Mouse (Mus musculus) liver, embryonic 14 days (tissue): ENCODE data around the gene Olfr474. TPM values are rescaled to one million over a fixed set of nuclear protein-coding genes. Genes with fewer than 3 reads are reported as not detected.

ENCODE experiments used
- polyA plus RNA-seq: library from polyadenylated mRNA; depleted of rRNA; stranded (reverse); fragments of >200 nt; gene quantifications from 2 replicates; pipeline ENCODE4 v1.2.3, GENCODE M21; 2012; rRNA removed

The Olfr474 gene
- not detected in 2 replicates for polyA plus RNA-seq

DNA sequence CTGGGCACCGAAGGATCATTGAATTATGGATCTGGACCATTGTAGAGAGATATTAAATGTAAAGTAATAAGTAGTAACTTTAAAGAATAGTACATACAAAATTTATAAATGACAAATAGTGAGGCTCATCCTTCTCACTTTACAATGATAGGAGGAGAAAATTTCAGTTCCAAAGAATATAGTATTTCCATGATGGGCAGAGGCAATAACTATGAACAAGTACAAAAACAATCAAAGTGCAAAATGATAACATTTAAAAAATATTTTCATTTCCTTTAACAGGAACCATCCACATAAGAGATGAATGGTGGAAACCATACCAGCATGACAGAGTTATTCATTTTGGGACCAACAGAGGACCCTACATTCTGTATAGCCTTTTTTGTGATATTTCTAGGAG is at the start of gene Olfr474:
Olfr474 (plus strand) TSS at position 301 of the 400 bp plus-strand sequence.

DNA sequence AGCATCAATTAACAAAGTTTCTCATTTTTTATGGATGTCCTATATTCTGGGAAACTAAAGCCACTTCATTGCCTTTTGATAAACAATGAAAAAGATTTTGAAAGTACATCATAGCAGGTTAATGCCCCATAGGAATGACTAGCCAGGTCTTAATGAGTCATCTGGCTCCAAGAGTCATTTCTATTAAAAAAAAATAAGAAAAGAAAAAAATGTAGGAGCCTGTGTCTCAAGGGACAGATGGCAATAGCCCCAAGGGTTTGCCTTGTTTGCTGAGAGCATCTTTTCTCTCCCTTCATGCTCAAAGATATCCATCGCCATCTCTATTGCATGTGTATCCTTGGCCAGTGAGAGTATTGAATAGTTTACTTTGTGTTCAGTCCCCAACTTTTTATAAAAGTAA is 24.3 kb upstream of the Olfr474 start, which contains the start of gene Olfr473:
Olfr473 (plus strand) TSS at position 301 of the 400 bp plus-strand sequence.

DNA sequence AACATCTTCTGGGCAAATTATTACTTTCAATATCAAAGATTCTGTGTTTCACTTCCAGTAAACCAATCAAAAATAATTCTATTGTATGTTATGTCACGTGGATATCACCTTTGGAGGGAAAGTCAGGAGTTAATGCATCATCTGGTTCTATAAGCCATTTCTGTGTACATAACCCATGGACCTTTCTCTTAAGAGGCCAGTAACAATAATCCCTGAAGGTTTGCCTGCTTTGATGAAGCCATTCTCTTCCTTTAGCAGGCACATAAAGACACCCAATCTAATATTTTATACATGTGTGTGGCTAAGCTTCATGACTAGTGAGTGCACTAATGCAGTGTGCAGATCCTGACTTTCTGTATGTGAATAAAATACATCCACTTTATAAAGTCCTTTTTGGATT is 10.1 kb downstream of the Olfr474 start, which contains the start of gene Olfr476:
Olfr476 (plus strand) TSS at position 301 of the 400 bp plus-strand sequence.

DNA sequence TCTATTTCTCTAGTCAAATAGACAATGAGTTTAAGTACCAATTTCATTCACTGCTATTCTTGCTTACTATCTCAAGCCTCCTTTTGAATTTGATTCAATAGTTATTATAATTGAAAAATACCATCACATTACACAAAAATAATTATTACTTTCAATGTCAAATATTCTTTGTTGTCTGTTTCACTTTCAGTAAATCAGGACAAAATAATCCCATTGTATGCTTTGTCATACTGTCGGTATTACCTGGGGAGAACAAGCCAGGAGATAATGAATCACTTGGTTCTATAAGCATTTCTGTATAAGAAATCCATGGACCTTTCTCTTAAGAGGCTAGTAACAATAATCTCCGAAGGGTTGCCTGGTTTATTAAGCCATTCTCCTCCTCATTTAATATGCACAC is 31.9 kb downstream of the Olfr474 start, which contains the start of gene Olfr477:
Olfr477 (plus strand) TSS at position 301 of the 400 bp plus-strand sequence.

Other genes with a start within 250 kb of the Olfr474 start
- 0.01 and 0.03 TPM in 2 replicates for gene Cyb5r2, start 196.6 kb upstream of the Olfr474 start, polyA plus RNA-seq
- gene Ovch2, start 153.4 kb upstream of the Olfr474 start, polyA plus RNA-seq, result not detected in 2 replicates
- gene Olfr467, start 142.4 kb upstream of the Olfr474 start, polyA plus RNA-seq, result not detected in 2 replicates
- not detected in 2 replicates for gene Olfr469, start 129.1 kb upstream of the Olfr474 start, polyA plus RNA-seq
- gene Olfr470, start 107.2 kb upstream of the Olfr474 start, polyA plus RNA-seq, result not detected in 2 replicates
- not detected in 2 replicates for gene Olfr472, start 56.7 kb upstream of the Olfr474 start, polyA plus RNA-seq
- not detected in 2 replicates for gene Olfr473, start 24.2 kb upstream of the Olfr474 start, polyA plus RNA-seq
- not detected in 2 replicates for gene Olfr476, start 10.2 kb downstream of the Olfr474 start, polyA plus RNA-seq
- gene Olfr477, start 32.0 kb downstream of the Olfr474 start, polyA plus RNA-seq, result not detected in 2 replicates
- gene Olfr478, start 79.3 kb downstream of the Olfr474 start, polyA plus RNA-seq, result not detected in 2 replicates
- gene Olfr479, start 96.0 kb downstream of the Olfr474 start, polyA plus RNA-seq, result not detected in 2 replicates
- not detected in 2 replicates for gene Olfr480, start 112.7 kb downstream of the Olfr474 start, polyA plus RNA-seq
- gene Olfr481, start 125.2 kb downstream of the Olfr474 start, polyA plus RNA-seq, result not detected in 2 replicates
- not detected in 2 replicates for gene Olfr482, start 142.9 kb downstream of the Olfr474 start, polyA plus RNA-seq
- not detected in 2 replicates for gene Olfr483, start 146.2 kb downstream of the Olfr474 start, polyA plus RNA-seq
- gene Olfr484, start 172.8 kb downstream of the Olfr474 start, polyA plus RNA-seq, result not detected in 2 replicates
- not detected in 2 replicates for gene Olfr485, start 205.2 kb downstream of the Olfr474 start, polyA plus RNA-seq
- not detected in 2 replicates for gene Olfr486, start 218.1 kb downstream of the Olfr474 start, polyA plus RNA-seq